Mouse (Mus musculus) MEL (cell line): ENCODE results near the gene Klhl42.

Experiments
- MAX ChIP-seq: IDR thresholded peaks from 2 replicates; pipeline ENCODE4 v1.6.1; 2011; ENCODE audit warnings: low read length, improper control_type of control experiment
- USF1 ChIP-seq: IDR thresholded peaks from 2 replicates; pipeline ENCODE4 v1.6.1; 2014; ENCODE audit warnings: low read depth, mild to moderate bottlenecking, inconsistent platforms, low read length, improper control_type of control experiment, moderate library complexity

DNA sequence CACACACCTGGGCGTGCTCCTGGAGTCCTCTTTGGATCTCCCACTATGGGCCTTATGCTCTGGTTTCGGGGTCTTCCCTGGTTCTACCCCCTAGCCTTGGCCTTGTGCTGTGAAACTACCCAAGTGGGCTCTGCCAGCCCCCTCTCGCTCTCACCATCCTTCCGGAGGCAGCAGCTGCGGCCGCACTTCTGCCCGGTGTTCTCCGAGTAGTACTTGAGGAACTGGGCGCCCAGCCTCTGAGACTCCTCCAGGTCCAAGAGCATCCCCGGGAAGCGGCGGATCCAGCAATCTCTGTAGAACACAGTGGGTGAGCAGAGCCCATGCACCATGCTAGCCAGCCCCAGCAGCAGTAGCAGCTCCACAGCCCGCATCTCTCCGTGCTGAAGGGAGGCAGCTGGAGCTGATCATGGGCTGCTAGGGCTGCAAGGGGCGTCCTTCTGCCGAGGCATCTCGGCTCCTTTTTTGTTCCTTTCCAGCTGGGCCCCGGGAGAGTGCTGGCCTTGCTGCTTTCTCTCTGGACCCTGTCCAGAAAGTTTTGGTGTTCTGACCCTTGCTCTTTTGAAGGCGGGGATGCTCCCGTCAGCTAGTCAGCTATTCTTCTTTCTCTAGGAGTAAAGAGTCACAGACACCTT lies 4.5 kb upstream of the Klhl42 start, which contains the start of gene Mansc4:
- TF ChIP-seq USF1 (no peak), MAX (no peak)
